12 mouse cellular contexts compared by ENCODE assay signal in the genomic region with DNA sequence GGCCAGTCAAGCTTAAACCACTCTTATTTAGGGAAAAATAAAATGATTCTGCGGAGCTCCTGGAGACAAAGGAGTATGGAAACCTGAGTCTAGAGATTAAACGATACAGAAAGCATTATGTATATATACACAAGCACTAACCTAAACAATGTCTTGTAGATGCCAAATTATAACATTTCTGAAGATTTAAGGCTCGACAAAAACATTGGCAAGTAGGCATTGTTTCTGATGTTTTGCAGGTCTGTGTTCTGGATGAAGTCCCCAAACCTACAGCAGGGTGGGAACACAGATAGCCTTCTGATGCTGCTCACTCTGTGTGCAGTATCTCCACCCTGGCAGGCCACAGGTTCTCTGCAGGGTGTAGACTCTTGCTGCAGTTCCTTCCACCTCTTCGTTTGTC.
DNase-seq lines count a peak whose midpoint lies in the region; ATAC-seq lines count a peak whose summit lies in the region.
"Had no signal": no experiment of that assay in that cellular context is flagged by ENCODE, and none has a peak within 500 bp of the region (broad histone marks: within the 10 kb centered on the region; RNA-seq: fewer than 3 reads in every experiment).

No protein-coding gene starts in this region.

- no peak for DNase-seq in kidney, adult 18-20 months
- peak; percentile 33 for DNase-seq in hindbrain, embryonic 11.5 days (ENCODE audit: low spot score)
- DNase-seq in adrenal gland, postnatal 4 days (ENCODE audit: low spot score in 2 of 2), result no peak
- no peak for DNase-seq in cerebellum, postnatal 25 days
- no peak for DNase-seq in c-Kit-positive CD71-positive TER-119-positive erythroid progenitor cells, embryonic 14.5 days (ENCODE audit: low spot score)
- DNase-seq: cerebellum, adult 11-12 months; thymus, postnatal 14 days had no signal

- peak overlapping the region; percentile 62 for H3K4me2 ChIP-seq in kidney, embryonic 15.5 days
- H3K4me2 ChIP-seq in embryonic facial prominence, embryonic 15.5 days (replicated peaks), result peak overlapping the region; percentile 47; the same call in 1 of the 2 replicates
- no peak overlapping the region for H3K4me2 ChIP-seq in hindbrain, embryonic 11.5 days (replicated peaks; ENCODE audit: low read depth, low read length)
- peak overlapping the region; percentile 53 for H3K4me2 ChIP-seq in neural tube, embryonic 12.5 days (replicated peaks)

- H3K4me1 ChIP-seq in kidney, embryonic 15.5 days, result peaks cover 17% of the 10 kb centered on the region
- peaks cover 20% of the 10 kb centered on the region for H3K4me1 ChIP-seq in embryonic facial prominence, embryonic 15.5 days
- H3K4me1 ChIP-seq in hindbrain, embryonic 11.5 days (replicated peaks; ENCODE audit: control insufficient read depth, insufficient read depth, low read length), result no peaks in the 10 kb centered on the region
- peaks cover 18% of the 10 kb centered on the region for H3K4me1 ChIP-seq in neural tube, embryonic 12.5 days
- H3K4me1 ChIP-seq: liver, embryonic 15.5 days had no signal

- no peaks in the 10 kb centered on the region for H3K36me3 ChIP-seq in kidney, embryonic 15.5 days
- no peaks in the 10 kb centered on the region for H3K36me3 ChIP-seq in embryonic facial prominence, embryonic 15.5 days
- no peaks in the 10 kb centered on the region for H3K36me3 ChIP-seq in hindbrain, embryonic 11.5 days (ENCODE audit: control insufficient read depth, insufficient read depth, low read length)
- H3K36me3 ChIP-seq in neural tube, embryonic 12.5 days, result no peaks in the 10 kb centered on the region
- H3K36me3 ChIP-seq: liver, embryonic 15.5 days had no signal

- WGBS in kidney, embryonic 15.5 days, result 60% methylated on average over 4 of the region's 4 CpGs
- WGBS in embryonic facial prominence, embryonic 15.5 days, result 57% methylated on average over 4 of the region's 4 CpGs
- 53% methylated on average over 4 of the region's 4 CpGs for WGBS in hindbrain, embryonic 11.5 days
- 36% methylated on average over 4 of the region's 4 CpGs for WGBS in neural tube, embryonic 12.5 days

- no peak overlapping the region for H3K27ac ChIP-seq in kidney, embryonic 15.5 days
- peak overlapping the region; percentile 86 for H3K27ac ChIP-seq in embryonic facial prominence, embryonic 15.5 days (replicated peaks)
- peak overlapping the region; percentile 3 for H3K27ac ChIP-seq in hindbrain, embryonic 11.5 days (ENCODE audit: low read depth, low read length)
- H3K27ac ChIP-seq in neural tube, embryonic 12.5 days, result no peak overlapping the region
- H3K27ac ChIP-seq: liver, embryonic 15.5 days had no signal

- H3K4me3 ChIP-seq in kidney, embryonic 15.5 days (replicated peaks), result no peak overlapping the region
- H3K4me3 ChIP-seq in embryonic facial prominence, embryonic 15.5 days (replicated peaks), result no peak overlapping the region
- H3K4me3 ChIP-seq in hindbrain, embryonic 11.5 days (ENCODE audit: low read depth, low read length), result no peak overlapping the region
- H3K4me3 ChIP-seq in neural tube, embryonic 12.5 days, result no peak overlapping the region
- H3K4me3 ChIP-seq: liver, embryonic 15.5 days had no signal

- H3K27me3 ChIP-seq in kidney, embryonic 15.5 days, result no peaks in the 10 kb centered on the region
- no peaks in the 10 kb centered on the region for H3K27me3 ChIP-seq in embryonic facial prominence, embryonic 15.5 days
- no peaks in the 10 kb centered on the region for H3K27me3 ChIP-seq in hindbrain, embryonic 11.5 days (ENCODE audit: control insufficient read depth, insufficient read depth, low read length)
- no peaks in the 10 kb centered on the region for H3K27me3 ChIP-seq in neural tube, embryonic 12.5 days (replicated peaks)
- H3K27me3 ChIP-seq: liver, embryonic 15.5 days; Patski had no signal

- H3K9ac ChIP-seq in kidney, embryonic 15.5 days, result no peak overlapping the region
- no peak overlapping the region for H3K9ac ChIP-seq in embryonic facial prominence, embryonic 15.5 days
- no peak overlapping the region for H3K9ac ChIP-seq in hindbrain, embryonic 11.5 days (ENCODE audit: low read depth, low read length)
- no peak overlapping the region for H3K9ac ChIP-seq in neural tube, embryonic 12.5 days
- H3K9ac ChIP-seq: liver, embryonic 15.5 days had no signal

- no peaks in the 10 kb centered on the region for H3K9me3 ChIP-seq in kidney, embryonic 15.5 days (replicated peaks)
- no peaks in the 10 kb centered on the region for H3K9me3 ChIP-seq in embryonic facial prominence, embryonic 15.5 days (replicated peaks)
- H3K9me3 ChIP-seq in hindbrain, embryonic 11.5 days (ENCODE audit: control insufficient read depth, low read length), result no peaks in the 10 kb centered on the region
- H3K9me3 ChIP-seq in neural tube, embryonic 12.5 days, result no peaks in the 10 kb centered on the region
- H3K9me3 ChIP-seq: liver, embryonic 15.5 days had no signal

- ATAC-seq in kidney, embryonic 15.5 days (replicated peaks; ENCODE audit: low FRiP score), result no peak
- ATAC-seq in embryonic facial prominence, embryonic 15.5 days (ENCODE audit: insufficient number of reproducible peaks, low FRiP score, low TSS enrichment, low read depth), result no peak
- no peak for ATAC-seq in hindbrain, embryonic 11.5 days (ENCODE audit: low FRiP score)
- no peak for ATAC-seq in neural tube, embryonic 12.5 days (ENCODE audit: low FRiP score, low read depth)
- ATAC-seq: Patski had no signal

Comparison
In these comparisons a context has a peak if more than half of its experiments do, and no peak if none do; other contexts are left out.
1. H3K27ac ChIP-seq: peak in embryonic facial prominence, embryonic 15.5 days (single experiment) and hindbrain, embryonic 11.5 days (single experiment); none in kidney, embryonic 15.5 days (single experiment) and neural tube, embryonic 12.5 days (single experiment).